Mouse (Mus musculus) splenic B cell, adult 2 months (primary cell): Measurements from ENCODE around the gene Adtrp.

Experiments used
- DNase-seq: peaks from one replicate; pipeline ENCODE4 v3.0.0-alpha.2; 2011; ENCODE audit warnings: low read depth, low spot score
- H3K27me3 ChIP-seq: 2 replicates; pipeline ENCODE4 v1.6.1; 2012; ENCODE audit warnings: mild to moderate bottlenecking, low read length, moderate library complexity, mixed read lengths; ENCODE audit not compliant: control insufficient read depth, poor library complexity, insufficient read depth, severe bottlenecking
- H3K36me3 ChIP-seq: 2 replicates; pipeline ENCODE4 v1.6.1; 2012; ENCODE audit warnings: mild to moderate bottlenecking, low read length, moderate library complexity, mixed read lengths; ENCODE audit not compliant: control insufficient read depth, poor library complexity, insufficient read depth, severe bottlenecking

Gene Adtrp

DNA sequence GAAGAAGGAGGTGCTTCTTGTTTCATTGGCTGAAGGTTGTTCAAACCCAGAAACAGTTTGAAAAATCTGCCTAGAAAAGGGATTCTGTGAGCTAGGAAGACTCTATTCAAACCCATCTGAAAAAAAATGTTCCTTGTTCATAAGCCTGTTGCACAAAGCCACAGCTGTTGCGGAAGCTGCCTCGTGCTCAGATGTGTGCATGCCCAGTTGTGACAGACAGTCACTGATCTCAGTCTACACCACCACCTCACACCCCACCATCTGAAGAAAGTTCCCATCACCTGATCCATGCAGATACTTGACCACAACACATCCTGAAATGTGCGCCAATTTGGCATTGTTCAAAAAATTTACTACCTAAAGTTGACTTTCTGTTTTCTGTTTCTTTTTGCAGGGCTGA is 119.7 kb downstream of the Adtrp start:
- H3K27me3 ChIP-seq = no peaks in the 10 kb centered on the region
- DNase-seq = no peak
- H3K36me3 ChIP-seq = no peaks in the 10 kb centered on the region

DNA sequence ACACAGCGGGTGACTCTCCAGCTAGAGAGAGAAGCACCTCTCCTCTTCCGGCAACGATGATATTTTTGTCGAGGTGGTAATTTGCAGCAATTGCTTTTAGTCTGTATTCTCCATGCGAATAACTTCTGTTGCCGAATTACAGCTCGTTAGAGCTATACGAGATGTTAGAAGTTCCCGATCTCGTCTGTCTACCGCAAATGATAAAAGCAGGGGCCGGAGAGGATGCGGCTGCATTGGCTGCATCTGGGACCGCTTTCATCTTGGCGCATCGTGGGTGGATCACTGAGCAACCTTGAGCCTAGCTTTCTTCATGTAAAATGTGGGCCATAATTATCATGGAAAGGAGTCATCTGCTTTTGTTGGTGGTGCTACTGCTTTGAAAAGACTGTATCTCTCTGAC is 128.2 kb downstream of the Adtrp start:
- no peaks in the 10 kb centered on the region for H3K27me3 ChIP-seq
- DNase-seq = no peak
- no peaks in the 10 kb centered on the region for H3K36me3 ChIP-seq

DNA sequence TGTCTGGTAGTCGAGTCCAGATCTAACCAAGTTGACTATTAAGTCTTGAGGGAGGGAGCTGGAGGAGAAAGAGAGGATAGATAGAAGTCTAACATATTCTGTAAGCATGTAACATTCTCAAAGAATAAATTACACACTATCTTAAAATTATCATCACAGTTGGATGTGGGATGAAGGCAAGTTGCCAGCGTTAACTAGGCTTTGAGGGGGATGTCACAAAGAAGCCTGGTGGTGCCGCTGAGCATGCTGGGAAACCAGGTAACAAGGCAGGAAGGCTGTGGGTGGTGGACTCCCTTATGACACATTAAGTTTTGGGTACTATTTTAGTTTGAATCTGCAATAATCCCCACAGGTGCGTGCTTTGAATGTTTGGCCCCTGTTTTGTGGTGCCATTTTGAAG is 129.4 kb downstream of the Adtrp start:
- Histone ChIP-seq H3K36me3 (no peaks in the 10 kb centered on the region), H3K27me3 (no peaks in the 10 kb centered on the region)
- no peak for DNase-seq
